Mouse (Mus musculus) heart, postnatal 10 days (tissue): ENCODE data around the gene Gas6. TPM values are rescaled to one million over a fixed set of nuclear protein-coding genes. Genes with fewer than 3 reads are reported as not detected.

Experiments
- DNase-seq, 2 experiments: peaks; one replicate each; pipeline ENCODE4 v3.0.0; 2021
- intact Hi-C: fragments of 180-260 bp; cut with DNase I; formaldehyde crosslinking; loops from one replicate; pipeline ENCODE4 v1.15.1; 2025
- total RNA-seq, 2 experiments: library from RNA; stranded (reverse); gene quantifications; 2 replicates each; pipeline ENCODE4 v1.2.3; 2021

The Gas6 gene
- total RNA-seq: 100 to 1,000 TPM; 135 to 143 TPM

GRCm38 (mm10) chr8:13493858-13494631 lies at the start of gene Gas6:
Gas6 (minus strand) TSS chr8:13494490.
- peak; percentile 71 to 74 for DNase-seq
- intact Hi-C loops: loop anchor here (2.0 to 5.0 kb wide), 2 partner anchors 35 to 53 kb away; no protein-coding TSS in a partner anchor

DNA sequence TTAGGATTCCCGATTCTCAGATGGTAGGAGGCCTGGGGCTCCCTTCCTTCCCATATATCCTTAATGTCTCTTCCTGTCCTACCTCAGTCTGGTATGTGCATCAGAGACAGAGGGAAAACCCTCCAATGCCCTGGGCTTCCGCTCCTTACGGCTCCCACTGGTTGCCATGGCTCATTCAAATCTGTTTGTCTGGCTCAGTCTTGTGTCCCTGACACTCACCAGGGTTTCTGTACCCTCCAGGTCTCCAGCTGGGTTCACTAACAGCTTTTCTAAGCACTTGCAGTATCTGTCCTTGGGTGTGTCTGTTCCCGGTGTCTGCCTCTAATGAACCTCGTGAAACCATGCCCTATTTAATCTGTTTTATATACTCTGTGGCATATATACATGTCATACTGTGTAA lies 47.2 kb upstream of the Gas6 start:
- intact Hi-C loops: no loop called here
- no peak for DNase-seq

DNA sequence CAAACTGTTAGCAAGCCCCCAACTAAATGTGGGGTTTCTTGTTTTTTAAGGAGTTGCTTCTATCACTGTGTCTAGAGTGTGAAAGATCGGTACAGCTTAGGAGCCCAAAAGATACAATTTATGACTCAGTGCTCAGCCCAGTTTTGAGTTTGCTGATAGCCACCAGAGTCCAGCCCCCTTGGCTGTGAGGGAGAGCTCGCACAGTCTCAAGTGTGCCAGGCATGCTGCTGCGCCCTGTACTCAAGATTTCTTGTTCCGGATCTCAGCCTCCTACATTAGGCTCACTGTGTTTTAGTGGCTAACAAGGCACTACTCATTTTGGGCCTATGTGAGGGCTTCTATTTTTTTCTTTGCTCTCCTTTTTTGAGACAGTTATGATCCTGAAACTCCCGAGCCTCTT lies 45.8 kb upstream of the Gas6 start:
- intact Hi-C loops: no loop called here

GRCm38 (mm10) chr8:13538821-13539220 lies 44.5 kb upstream of the Gas6 start:
- intact Hi-C loops: no loop called here
- DNase-seq: peak; percentile 74 to 82

More for the DNA sequence above, 45.8 kb upstream of the Gas6 start:
- no peak for DNase-seq

- intact Hi-C loops: no loop called here
- DNase-seq: no peak
Measured at GRCm38 (mm10) chr8:13537102-13537501, 42.8 kb upstream of the Gas6 start.

GRCm38 (mm10) chr8:13533123-13533522 lies 38.8 kb upstream of the Gas6 start:
- no peak for DNase-seq
- intact Hi-C loops: no loop called here

- peak; percentile 37 to 45 for DNase-seq
- intact Hi-C loops: no loop called here
Measured at GRCm38 (mm10) chr8:13531602-13532171, 37.4 kb upstream of the Gas6 start.

- intact Hi-C loops: no loop called here
- peak; percentile 92 to 94 for DNase-seq
Measured at GRCm38 (mm10) chr8:13530941-13531340, 36.7 kb upstream of the Gas6 start.

- intact Hi-C loops: no loop called here
- DNase-seq: no peak
Measured at GRCm38 (mm10) chr8:13530401-13530800, 36.1 kb upstream of the Gas6 start.

GRCm38 (mm10) chr8:13529891-13530316 lies 35.6 kb upstream of the Gas6 start:
- peak; percentile 91 to 92 for DNase-seq
- intact Hi-C loops: loop anchor here (2.0 kb wide), 1 partner anchor 37 kb away; no protein-coding TSS in a partner anchor

- intact Hi-C loops: loop anchor here (2.0 kb wide), 1 partner anchor 36 kb away; no protein-coding TSS in a partner anchor
- DNase-seq: no peak
Measured at GRCm38 (mm10) chr8:13529011-13529840, 34.9 kb upstream of the Gas6 start.

DNA sequence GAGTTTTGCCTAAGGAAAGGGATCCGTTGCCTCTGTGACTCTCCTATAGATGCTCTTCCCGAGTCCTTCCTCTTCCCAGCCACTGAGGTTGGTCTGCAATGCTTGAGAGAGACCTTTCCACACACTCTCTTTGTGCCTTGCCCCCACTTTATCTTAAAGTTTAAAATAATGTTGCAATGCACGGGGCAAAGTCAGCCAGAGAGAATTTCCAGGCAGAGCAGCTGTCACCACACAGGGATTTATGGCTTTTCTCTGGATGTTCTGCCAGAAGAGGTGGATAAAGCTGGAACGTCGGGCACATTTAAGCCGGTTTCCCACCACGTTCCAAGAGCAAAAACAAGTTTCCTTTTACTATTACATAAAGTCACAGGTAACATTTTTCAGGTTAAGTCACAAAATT lies 27.1 kb upstream of the Gas6 start:
- intact Hi-C loops: no loop called here
- DNase-seq: no peak

- intact Hi-C loops: no loop called here
- no peak for DNase-seq
Measured at GRCm38 (mm10) chr8:13520349-13520748, 26.1 kb upstream of the Gas6 start.

- no peak for DNase-seq
- intact Hi-C loops: no loop called here
Measured at GRCm38 (mm10) chr8:13519503-13519902, 25.2 kb upstream of the Gas6 start.

DNA sequence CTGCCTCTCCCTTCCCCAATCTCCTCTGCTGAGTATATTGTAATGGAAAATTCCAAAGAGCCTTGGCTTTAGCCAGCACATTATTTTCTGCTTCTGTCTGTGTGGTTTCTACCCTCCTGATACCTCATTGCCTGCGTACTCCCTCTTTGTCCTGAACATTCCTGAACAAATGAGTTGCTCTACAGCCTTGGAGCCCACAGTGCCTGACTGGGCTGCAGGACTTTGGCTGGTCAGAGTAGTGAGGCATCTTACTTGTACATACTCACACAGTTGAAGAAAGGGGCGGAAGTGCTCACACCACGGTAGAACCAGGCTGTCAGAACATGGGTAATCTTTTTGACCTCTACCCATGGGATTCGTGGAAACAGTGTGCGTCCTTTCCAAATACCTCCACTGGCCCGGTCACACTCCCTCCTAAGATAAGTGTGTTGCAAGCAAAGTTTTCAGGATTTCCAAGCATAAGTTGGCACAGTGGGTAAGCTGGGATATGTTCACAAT lies 23.0 kb upstream of the Gas6 start:
- peak in 1 of 2 experiments; percentile 27 for DNase-seq
- intact Hi-C loops: no loop called here

DNA sequence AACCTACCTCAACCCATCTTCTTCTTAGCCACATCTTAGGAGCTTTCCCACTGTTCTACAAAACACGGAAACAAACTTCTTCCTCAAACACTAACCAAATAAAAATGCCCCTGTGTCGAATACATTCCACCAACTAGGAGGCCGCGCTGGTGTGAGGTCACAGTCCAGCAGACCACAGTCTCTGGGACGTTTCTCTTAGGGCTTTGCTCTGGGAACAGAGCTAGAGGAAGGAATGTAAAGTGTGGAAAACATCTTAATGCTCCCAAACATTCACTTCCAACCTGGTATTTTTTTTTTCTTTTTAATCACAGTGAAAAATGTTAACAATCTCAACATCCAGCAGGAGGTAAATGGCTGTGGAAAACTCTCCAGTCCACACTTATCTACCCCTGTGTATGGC lies 22.4 kb upstream of the Gas6 start:
- no peak for DNase-seq
- intact Hi-C loops: no loop called here

DNA sequence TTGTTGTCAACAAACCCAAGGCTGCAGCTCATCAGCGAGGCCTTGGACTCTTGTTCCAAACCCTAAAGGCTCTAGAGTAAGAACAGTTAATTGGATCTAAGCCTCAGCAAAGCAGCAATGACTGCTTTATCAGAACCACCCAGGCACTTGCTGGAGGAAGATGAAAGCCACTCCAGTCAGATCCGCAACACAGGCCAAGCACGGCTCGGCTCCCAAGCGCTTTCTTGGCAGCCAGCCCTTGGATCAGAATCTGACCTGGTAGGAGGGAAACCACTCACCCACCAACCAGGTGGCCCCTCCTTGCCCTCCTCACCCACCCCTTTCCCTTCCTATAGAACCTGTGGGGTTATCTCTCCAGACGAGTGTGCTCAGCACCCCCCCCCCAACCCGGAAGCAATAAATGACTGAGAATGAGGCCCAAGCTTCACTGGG lies 21.7 kb upstream of the Gas6 start:
- intact Hi-C loops: no loop called here
- DNase-seq: peak; percentile 77 to 78

- intact Hi-C loops: no loop called here
- no peak for DNase-seq
Measured at GRCm38 (mm10) chr8:13513556-13514370, 19.5 kb upstream of the Gas6 start.

DNA sequence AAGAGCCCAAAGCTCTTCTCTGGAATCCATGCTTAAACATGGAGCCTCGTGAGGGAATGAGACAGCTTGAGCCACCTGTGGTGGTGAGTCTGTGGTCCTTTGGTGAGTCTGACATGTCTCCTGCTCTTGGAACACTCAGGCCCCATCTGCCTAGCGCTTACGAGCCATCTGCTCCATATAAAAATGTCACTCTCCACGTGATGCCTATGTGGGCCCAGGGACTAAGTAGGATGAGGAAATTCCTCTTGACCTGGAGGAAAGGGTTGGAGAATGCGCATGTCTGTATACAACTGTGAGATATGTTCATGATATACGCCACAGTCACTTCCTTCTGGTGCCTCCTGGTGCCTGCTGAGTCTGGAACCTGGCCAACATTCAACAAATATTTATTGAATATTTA lies 18.4 kb upstream of the Gas6 start:
- no peak for DNase-seq
- intact Hi-C loops: no loop called here

DNA sequence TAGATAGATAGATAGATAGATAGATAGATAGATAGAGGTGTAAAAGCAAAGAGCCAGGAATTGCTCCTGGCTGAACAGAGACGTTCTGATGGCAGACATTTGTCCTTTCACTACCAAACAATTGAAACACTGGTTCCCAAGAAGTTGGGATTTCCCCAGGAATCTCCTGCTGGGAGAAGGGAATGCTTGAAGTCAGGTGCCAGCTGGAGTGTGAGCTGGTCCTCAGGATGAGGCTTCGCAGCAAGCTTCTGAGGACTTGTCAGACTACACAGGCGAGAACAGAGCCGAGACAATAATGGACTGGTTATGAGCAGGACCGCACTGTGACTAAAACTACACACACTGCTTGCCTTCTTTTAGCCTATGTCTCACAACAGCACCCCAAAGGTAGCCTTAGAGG lies 17.7 kb upstream of the Gas6 start:
- DNase-seq: no peak
- intact Hi-C loops: no loop called here
